Mouse (Mus musculus) lung, adult 2 months (tissue): ENCODE data around the gene Stxbp2.

Experiments
- CTCF ChIP-seq: fragments of 200-500 bp; IDR thresholded peaks from 2 replicates; pipeline ENCODE4 v1.5.1; 2011; ENCODE audit warnings: mild to moderate bottlenecking, low read length, control low read depth; ENCODE audit not compliant: insufficient read depth
- POLR2A ChIP-seq: fragments of 200-500 bp; IDR thresholded peaks from 2 replicates; pipeline ENCODE4 v1.6.1; 2011; ENCODE audit warnings: low read depth, mild to moderate bottlenecking, control low read depth, low read length, borderline replicate concordance; ENCODE audit errors: extremely low read depth

- no peak for TF ChIP-seq CTCF
- TF ChIP-seq POLR2A, result no peak
These were observed 52.8 kb downstream of the Stxbp2 start for GRCm38 (mm10) chr8:3683408-3684176.
